Mouse (Mus musculus): Measurements from ENCODE around the gene Plekhm3. TPM values are rescaled to one million over a fixed set of nuclear protein-coding genes. Genes with fewer than 3 reads are reported as not detected.
A peak's percentile ranks its signal among the peaks of the same experiment; 100 is the strongest.

The Plekhm3 gene
- polyA plus RNA-seq, 1 experiment from 2014 or later: 2.2 TPM

GRCm38 (mm10) chr1:64950271-64950670 is 6.4 kb downstream of the Plekhm3 start:
- Histone ChIP-seq H3K4me2 (replicated peaks; ENCODE audit: low read depth) (no peak overlapping the region), H3K9ac (ENCODE audit: low read length) (no peak overlapping the region), H3K36me3 (ENCODE audit: control insufficient read depth, insufficient read depth, low read length) (no peaks in the 10 kb centered on the region), H3K9me3 (ENCODE audit: control insufficient read depth, low read length) (no peaks in the 10 kb centered on the region), H3K4me1 (replicated peaks; ENCODE audit: control insufficient read depth, insufficient read depth) (no peaks in the 10 kb centered on the region), H3K4me3 (ENCODE audit: low read depth, low read length) (no peak overlapping the region), H3K27ac (replicated peaks) (no peak overlapping the region), H3K27me3 (ENCODE audit: control insufficient read depth, insufficient read depth, low read length) (no peaks in the 10 kb centered on the region)
- no peak for TF ChIP-seq CTCF (IDR thresholded peaks at IDR 0.05; ENCODE audit: low read depth)
- TF ChIP-seq EP300 (optimal IDR thresholded peaks at IDR 0.05): no peak
- WGBS: 90% methylated on average over 3 of the region's 3 CpGs
- ATAC-seq (ENCODE audit: low FRiP score, low TSS enrichment): no peak
- no peak for DNase-seq (ENCODE audit: low spot score)

- no peak for TF ChIP-seq EP300 (optimal IDR thresholded peaks at IDR 0.05)
- TF ChIP-seq CTCF (IDR thresholded peaks at IDR 0.05; ENCODE audit: low read depth): no peak
- Histone ChIP-seq H3K27me3 (ENCODE audit: control insufficient read depth, insufficient read depth, low read length) (no peaks in the 10 kb centered on the region), H3K9ac (ENCODE audit: low read length) (no peak overlapping the region), H3K4me3 (ENCODE audit: low read depth, low read length) (no peak overlapping the region), H3K9me3 (ENCODE audit: control insufficient read depth, low read length) (no peaks in the 10 kb centered on the region), H3K27ac (replicated peaks) (no peak overlapping the region), H3K36me3 (ENCODE audit: control insufficient read depth, insufficient read depth, low read length) (no peaks in the 10 kb centered on the region), H3K4me1 (replicated peaks; ENCODE audit: control insufficient read depth, insufficient read depth) (no peaks in the 10 kb centered on the region), H3K4me2 (replicated peaks; ENCODE audit: low read depth) (no peak overlapping the region)
- WGBS: 49% methylated on average over 8 of the region's 8 CpGs
- ATAC-seq (ENCODE audit: low FRiP score, low TSS enrichment): peak; percentile 66; the same call in 1 of the 2 replicates
- DNase-seq (ENCODE audit: low spot score): peak; percentile 66
Observed at GRCm38 (mm10) chr1:64949377-64949776, 7.2 kb downstream of the Plekhm3 start.

- no peak overlapping the region for H3K9ac ChIP-seq (ENCODE audit: low read length)
- H3K4me2 ChIP-seq (replicated peaks; ENCODE audit: low read depth): no peak overlapping the region
- no peaks in the 10 kb centered on the region for H3K4me1 ChIP-seq (replicated peaks; ENCODE audit: control insufficient read depth, insufficient read depth)
- no peaks in the 10 kb centered on the region for H3K27me3 ChIP-seq (ENCODE audit: control insufficient read depth, insufficient read depth, low read length)
- H3K27ac ChIP-seq (replicated peaks): no peak overlapping the region
- 53% methylated on average over 4 of the region's 4 CpGs for WGBS
- DNase-seq (ENCODE audit: low spot score) (no peak), ATAC-seq (ENCODE audit: low FRiP score, low TSS enrichment) (no peak)
- H3K9me3 ChIP-seq (ENCODE audit: control insufficient read depth, low read length): no peaks in the 10 kb centered on the region
- no peaks in the 10 kb centered on the region for H3K36me3 ChIP-seq (ENCODE audit: control insufficient read depth, insufficient read depth, low read length)
- TF ChIP-seq EP300 (optimal IDR thresholded peaks at IDR 0.05) (no peak), CTCF (IDR thresholded peaks at IDR 0.05; ENCODE audit: low read depth) (no peak)
- H3K4me3 ChIP-seq (ENCODE audit: low read depth, low read length): no peak overlapping the region
Observed at GRCm38 (mm10) chr1:64946106-64946505, 10.5 kb downstream of the Plekhm3 start.

GRCm38 (mm10) chr1:64945214-64945785 is 11.3 kb downstream of the Plekhm3 start:
- DNase-seq (ENCODE audit: low spot score) (no peak), ATAC-seq (ENCODE audit: low FRiP score, low TSS enrichment) (no peak)
- Histone ChIP-seq H3K36me3 (ENCODE audit: control insufficient read depth, insufficient read depth, low read length) (no peaks in the 10 kb centered on the region), H3K4me1 (replicated peaks; ENCODE audit: control insufficient read depth, insufficient read depth) (no peaks in the 10 kb centered on the region), H3K27ac (replicated peaks) (no peak overlapping the region), H3K4me2 (replicated peaks; ENCODE audit: low read depth) (no peak overlapping the region), H3K9me3 (ENCODE audit: control insufficient read depth, low read length) (no peaks in the 10 kb centered on the region), H3K9ac (ENCODE audit: low read length) (no peak overlapping the region), H3K4me3 (ENCODE audit: low read depth, low read length) (no peak overlapping the region), H3K27me3 (ENCODE audit: control insufficient read depth, insufficient read depth, low read length) (no peaks in the 10 kb centered on the region)
- TF ChIP-seq EP300 (optimal IDR thresholded peaks at IDR 0.05): no peak
- no peak for TF ChIP-seq CTCF (IDR thresholded peaks at IDR 0.05; ENCODE audit: low read depth)
- WGBS: 65% methylated on average over 9 of the region's 9 CpGs

- Histone ChIP-seq H3K9ac (ENCODE audit: low read length) (no peak overlapping the region), H3K27ac (replicated peaks) (no peak overlapping the region), H3K27me3 (ENCODE audit: control insufficient read depth, insufficient read depth, low read length) (no peaks in the 10 kb centered on the region), H3K4me2 (replicated peaks; ENCODE audit: low read depth) (no peak overlapping the region), H3K4me3 (ENCODE audit: low read depth, low read length) (no peak overlapping the region), H3K4me1 (replicated peaks; ENCODE audit: control insufficient read depth, insufficient read depth) (no peaks in the 10 kb centered on the region), H3K36me3 (ENCODE audit: control insufficient read depth, insufficient read depth, low read length) (no peaks in the 10 kb centered on the region), H3K9me3 (ENCODE audit: control insufficient read depth, low read length) (no peaks in the 10 kb centered on the region)
- WGBS: 74% methylated on average over 2 of the region's 2 CpGs
- TF ChIP-seq EP300 (optimal IDR thresholded peaks at IDR 0.05) (no peak), CTCF (IDR thresholded peaks at IDR 0.05; ENCODE audit: low read depth) (no peak)
- ATAC-seq (ENCODE audit: low FRiP score, low TSS enrichment) (no peak), DNase-seq (ENCODE audit: low spot score) (no peak)
Observed at GRCm38 (mm10) chr1:64944746-64945145, 11.9 kb downstream of the Plekhm3 start.

- H3K36me3 ChIP-seq (ENCODE audit: control insufficient read depth, insufficient read depth, low read length): no peaks in the 10 kb centered on the region
- no peaks in the 10 kb centered on the region for H3K4me1 ChIP-seq (replicated peaks; ENCODE audit: control insufficient read depth, insufficient read depth)
- WGBS: 47% methylated on average over 4 of the region's 4 CpGs
- TF ChIP-seq CTCF (IDR thresholded peaks at IDR 0.05; ENCODE audit: low read depth) (no peak), EP300 (optimal IDR thresholded peaks at IDR 0.05) (no peak)
- H3K4me3 ChIP-seq (ENCODE audit: low read depth, low read length): no peak overlapping the region
- peak; percentile 85 for ATAC-seq (ENCODE audit: low FRiP score, low TSS enrichment)
- peak; percentile 21 for DNase-seq (ENCODE audit: low spot score)
- H3K27ac ChIP-seq (replicated peaks): peak overlapping the region; percentile 53; the same call in 1 of the 2 replicates
- no peaks in the 10 kb centered on the region for H3K27me3 ChIP-seq (ENCODE audit: control insufficient read depth, insufficient read depth, low read length)
- no peaks in the 10 kb centered on the region for H3K9me3 ChIP-seq (ENCODE audit: control insufficient read depth, low read length)
- no peak overlapping the region for H3K9ac ChIP-seq (ENCODE audit: low read length)
- no peak overlapping the region for H3K4me2 ChIP-seq (replicated peaks; ENCODE audit: low read depth)
Observed at GRCm38 (mm10) chr1:64942006-64942755, 14.4 kb downstream of the Plekhm3 start.
